Mouse (Mus musculus) left cerebral cortex, adult 9 months (tissue): Measurements from ENCODE around the gene Glipr1.

Source experiments
- DNase-seq, 2 experiments: peaks; one replicate each; pipeline ENCODE4 v3.0.0; 2022; ENCODE audit warnings: low spot score in 2 of 2

The Glipr1 gene

GRCm38 (mm10) chr10:111966394-111966793 lies 36.0 kb downstream of the Glipr1 start:
- DNase-seq = no peak

- DNase-seq = no peak
Measured at GRCm38 (mm10) chr10:111960459-111960858, 42.0 kb downstream of the Glipr1 start.

- DNase-seq = no peak
Measured at GRCm38 (mm10) chr10:111959353-111959752, 43.1 kb downstream of the Glipr1 start.

- no peak for DNase-seq
Measured at GRCm38 (mm10) chr10:111958046-111958421, 44.4 kb downstream of the Glipr1 start.

- DNase-seq = peak; percentile 40 to 81
Measured at GRCm38 (mm10) chr10:111957271-111958045, 45.0 kb downstream of the Glipr1 start.

GRCm38 (mm10) chr10:111955836-111956235 lies 46.6 kb downstream of the Glipr1 start:
- no peak for DNase-seq

- no peak for DNase-seq
Measured at GRCm38 (mm10) chr10:111949008-111949407, 53.4 kb downstream of the Glipr1 start.

- DNase-seq = no peak
Measured at GRCm38 (mm10) chr10:111948041-111948440, 54.4 kb downstream of the Glipr1 start.

- no peak for DNase-seq
Measured at GRCm38 (mm10) chr10:111945563-111945962, 56.9 kb downstream of the Glipr1 start.

GRCm38 (mm10) chr10:111943026-111943425 lies 59.4 kb downstream of the Glipr1 start:
- no peak for DNase-seq

- no peak for DNase-seq
Measured at GRCm38 (mm10) chr10:111937146-111937534, 65.3 kb downstream of the Glipr1 start.

- no peak for DNase-seq
Measured at GRCm38 (mm10) chr10:111936491-111937145, 65.8 kb downstream of the Glipr1 start.

- no peak for DNase-seq
Measured at GRCm38 (mm10) chr10:111936021-111936420, 66.4 kb downstream of the Glipr1 start.
